Comparison of ENCODE assay signal across 23 mouse cellular contexts in genomic region chr7:75439570-75439969, GRCm38 (mm10).
"Had no signal": no experiment of that assay in that cellular context is flagged by ENCODE, and none has a peak within 500 bp of the region (broad histone marks: within the 10 kb centered on the region; RNA-seq: fewer than 3 reads in every experiment).

No protein-coding gene starts in this region.

- H3K4me2 ChIP-seq: embryonic facial prominence, embryonic 12.5 days; embryonic facial prominence, embryonic 13.5 days; embryonic facial prominence, embryonic 15.5 days; forebrain, embryonic 12.5 days; forebrain, embryonic 13.5 days; forebrain, embryonic 15.5 days had no signal

- H3K9me3 ChIP-seq: embryonic facial prominence, embryonic 12.5 days; embryonic facial prominence, embryonic 13.5 days; embryonic facial prominence, embryonic 15.5 days; forebrain, embryonic 12.5 days; forebrain, embryonic 13.5 days; forebrain, embryonic 15.5 days; heart, embryonic 10.5 days had no signal

- H3K4me1 ChIP-seq: embryonic facial prominence, embryonic 15.5 days; forebrain, embryonic 12.5 days; forebrain, embryonic 13.5 days; forebrain, embryonic 15.5 days had no signal

- H3K36me3 ChIP-seq: embryonic facial prominence, embryonic 10.5 days; embryonic facial prominence, embryonic 12.5 days; embryonic facial prominence, embryonic 13.5 days; embryonic facial prominence, embryonic 15.5 days; forebrain, embryonic 10.5 days; forebrain, embryonic 12.5 days; forebrain, embryonic 15.5 days; heart, embryonic 10.5 days had no signal

- H3K4me3 ChIP-seq: embryonic facial prominence, embryonic 10.5 days; embryonic facial prominence, embryonic 12.5 days; embryonic facial prominence, embryonic 13.5 days; embryonic facial prominence, embryonic 15.5 days; erythroblast, embryonic 14.5 days; forebrain, embryonic 10.5 days; forebrain, embryonic 12.5 days; forebrain, embryonic 13.5 days; forebrain, embryonic 15.5 days; gastrocnemius, adult 2 months; heart, adult 2 months; heart, embryonic 10.5 days had no signal

- H3K27ac ChIP-seq: embryonic facial prominence, embryonic 10.5 days; embryonic facial prominence, embryonic 12.5 days; embryonic facial prominence, embryonic 13.5 days; embryonic facial prominence, embryonic 15.5 days; forebrain, embryonic 10.5 days; forebrain, embryonic 12.5 days; forebrain, embryonic 13.5 days; forebrain, embryonic 15.5 days; gastrocnemius, adult 2 months; heart, adult 2 months; heart, embryonic 10.5 days had no signal

- H3K9ac ChIP-seq: embryonic facial prominence, embryonic 12.5 days; embryonic facial prominence, embryonic 13.5 days; embryonic facial prominence, embryonic 15.5 days; forebrain, embryonic 12.5 days; forebrain, embryonic 13.5 days; forebrain, embryonic 15.5 days; forebrain, postnatal 0 days had no signal

- DNase-seq: cerebellum, postnatal 10 days; cerebellum, postnatal 14 days; cerebellum, postnatal 25 days; cerebellum, postnatal 36 days; embryo, embryonic 11 days; forebrain, postnatal 0 days; gastrocnemius, adult 2 months; gastrocnemius, postnatal 10 days; gastrocnemius, postnatal 14 days; gastrocnemius, postnatal 25 days; gastrocnemius, postnatal 36 days; heart, adult 18-20 months; heart, adult 2 months had no signal

- H3K27me3 ChIP-seq: embryonic facial prominence, embryonic 12.5 days; embryonic facial prominence, embryonic 13.5 days; embryonic facial prominence, embryonic 15.5 days; forebrain, embryonic 12.5 days; forebrain, embryonic 13.5 days; forebrain, embryonic 15.5 days had no signal
